Mouse (Mus musculus) testis, adult 2 months (tissue): ENCODE measurements around the gene Pld6.

Experiments used
- CTCF ChIP-seq: fragments of 200-500 bp; IDR thresholded peaks from 2 replicates; pipeline ENCODE4 v1.5.1; 2012; ENCODE audit warnings: low read depth, mild to moderate bottlenecking, inconsistent platforms, low read length, moderate library complexity; ENCODE audit not compliant: control insufficient read depth, insufficient read depth, insufficient replicate concordance
- POLR2A ChIP-seq: fragments of 200-500 bp; IDR thresholded peaks from 2 replicates; pipeline ENCODE4 v1.6.1; 2012; ENCODE audit warnings: low read depth, mild to moderate bottlenecking, inconsistent platforms, low read length, moderate library complexity; ENCODE audit not compliant: control insufficient read depth

GRCm38 (mm10) chr11:59741915-59742314 lies 45.5 kb downstream of the Pld6 start:
- TF ChIP-seq CTCF (no peak), POLR2A (no peak)
